Mouse (Mus musculus) forebrain, postnatal 0 days (tissue): ENCODE measurements at regions not wholly inside any gene's neighbourhood (a gene's known extent, or its start where the extent isn't known, plus 50 kb on each side); places are given as distances from the start of the nearest gene placed in this dataset.

Experiments
- ATAC-seq: fragments of 200-750 bp; cut with Nextera tagmentation; 2 replicates; pipeline ENCODE4 v1.8.0; 2017; ENCODE audit warnings: mild to moderate bottlenecking, moderate library complexity
- DNase-seq: peaks from one replicate; pipeline ENCODE4 v3.0.0-alpha.2; 2015
- H3K27ac ChIP-seq: fragments of 300-500 bp; sonication (generic); 2 replicates; pipeline ENCODE4 v1.5.1; 2014; ENCODE audit warnings: low read depth, mild to moderate bottlenecking, antibody characterized with exemption, low read length, moderate library complexity, mixed read lengths
- H3K27me3 ChIP-seq: fragments of 300-500 bp; sonication (generic); 2 replicates; pipeline ENCODE4 v1.6.1; 2014; ENCODE audit warnings: mild to moderate bottlenecking, low read length, mixed read lengths; ENCODE audit not compliant: insufficient read depth
- H3K36me3 ChIP-seq: fragments of 300-500 bp; sonication (generic); 2 replicates; pipeline ENCODE4 v1.6.1; 2014; ENCODE audit warnings: mild to moderate bottlenecking, moderate library complexity; ENCODE audit not compliant: insufficient read depth
- H3K4me1 ChIP-seq: fragments of 300-500 bp; sonication (generic); 2 replicates; pipeline ENCODE4 v1.6.1; 2014; ENCODE audit warnings: antibody characterized with exemption; ENCODE audit not compliant: insufficient read depth
- H3K4me2 ChIP-seq: fragments of 300-500 bp; sonication (generic); 2 replicates; pipeline ENCODE4 v1.6.1; 2014; ENCODE audit warnings: low read depth, mild to moderate bottlenecking, moderate library complexity
- H3K4me3 ChIP-seq: fragments of 300-500 bp; sonication (generic); 2 replicates; pipeline ENCODE4 v1.5.1; 2014; ENCODE audit warnings: low read depth, low read length, mixed read lengths
- H3K9ac ChIP-seq: fragments of 300-500 bp; sonication (generic); 2 replicates; pipeline ENCODE4 v1.6.1; 2014; ENCODE audit warnings: mild to moderate bottlenecking
- H3K9me3 ChIP-seq: fragments of 300-500 bp; sonication (generic); 2 replicates; pipeline ENCODE4 v1.6.1; 2016; ENCODE audit warnings: low read length
- CTCF ChIP-seq: sonication (generic); IDR thresholded peaks from 2 replicates; pipeline ENCODE4 v1.5.1; 2016; ENCODE audit warnings: antibody characterized with exemption, control low read depth, low read depth
- WGBS: fragments of 180-500 bp; shearing (Covaris S2); extraction: QIAGEN DNeasy Blood & Tissue Kit; methylation state at CpG from one replicate; pipeline ENCODE4 v1.1.7; 2014; 5-methylcytosine and 5-hydroxymethylcytosine counted together

DNA sequence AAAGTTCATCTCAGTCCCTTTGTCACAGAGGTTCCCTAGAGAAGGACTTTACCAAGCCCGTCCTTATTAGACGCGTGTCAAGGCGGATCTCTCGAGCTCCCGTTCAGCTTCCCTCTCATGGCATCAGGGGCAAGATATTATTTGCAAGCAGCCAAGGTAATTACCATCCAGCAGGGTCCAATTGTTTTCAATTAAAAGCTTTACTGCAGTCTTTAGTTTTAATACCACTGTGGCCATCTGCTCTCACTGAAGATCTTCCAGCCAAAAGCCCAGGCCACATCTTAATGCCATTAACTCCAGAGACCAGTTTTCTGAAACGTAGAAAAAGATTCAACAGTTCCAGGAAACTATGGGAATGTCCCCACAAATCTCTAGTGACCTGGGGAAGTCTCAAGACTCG lies 191.1 kb downstream of the Qk start:
- Histone ChIP-seq H3K4me2 (no peak overlapping the region), H3K4me1 (no peaks in the 10 kb centered on the region), H3K9ac (no peak overlapping the region), H3K27ac (no peak overlapping the region), H3K27me3 (no peaks in the 10 kb centered on the region), H3K36me3 (no peaks in the 10 kb centered on the region), H3K9me3 (no peaks in the 10 kb centered on the region), H3K4me3 (no peak overlapping the region)
- no peak for DNase-seq
- no peak for ATAC-seq
- no peak for TF ChIP-seq CTCF
- WGBS, result 45% methylated on average over 8 of the region's 8 CpGs

- no peaks in the 10 kb centered on the region for H3K9me3 ChIP-seq
- ATAC-seq (no peak), DNase-seq (no peak)
- no peak for TF ChIP-seq CTCF
- no peak overlapping the region for H3K27ac ChIP-seq
- H3K4me3 ChIP-seq, result no peak overlapping the region
- WGBS, result 32% methylated on average over 3 of the region's 3 CpGs
- H3K27me3 ChIP-seq, result no peaks in the 10 kb centered on the region
- H3K9ac ChIP-seq, result no peak overlapping the region
- no peak overlapping the region for H3K4me2 ChIP-seq
- H3K4me1 ChIP-seq, result no peaks in the 10 kb centered on the region
- no peaks in the 10 kb centered on the region for H3K36me3 ChIP-seq
Observed at GRCm38 (mm10) chr17:10122411-10122810, 197.2 kb downstream of the Qk start.

GRCm38 (mm10) chr17:10112118-10112517 lies 207.5 kb downstream of the Qk start:
- no peak for TF ChIP-seq CTCF
- H3K4me2 ChIP-seq, result no peak overlapping the region
- no peaks in the 10 kb centered on the region for H3K36me3 ChIP-seq
- H3K9me3 ChIP-seq, result no peaks in the 10 kb centered on the region
- DNase-seq, result no peak
- no peaks in the 10 kb centered on the region for H3K27me3 ChIP-seq
- no peak overlapping the region for H3K27ac ChIP-seq
- H3K4me1 ChIP-seq, result 0 out of 2 replicates have a peak, but pooled peaks cover 6% of the 10 kb centered on the region
- ATAC-seq, result no peak
- WGBS, result 77% methylated on average over 2 of the region's 2 CpGs
- no peak overlapping the region for H3K9ac ChIP-seq
- no peak overlapping the region for H3K4me3 ChIP-seq

GRCm38 (mm10) chr17:10110375-10110675 lies 209.3 kb downstream of the Qk start:
- Histone ChIP-seq H3K9ac (no peak overlapping the region), H3K4me3 (no peak overlapping the region), H3K4me2 (no peak overlapping the region), H3K27me3 (no peaks in the 10 kb centered on the region), H3K27ac (no peak overlapping the region), H3K36me3 (no peaks in the 10 kb centered on the region), H3K4me1 (0 out of 2 replicates have a peak, but pooled peaks cover 6% of the 10 kb centered on the region), H3K9me3 (no peaks in the 10 kb centered on the region)
- ATAC-seq (no peak), DNase-seq (no peak)
- TF ChIP-seq CTCF, result no peak

GRCm38 (mm10) chr17:10109511-10110374 lies 209.9 kb downstream of the Qk start:
- ATAC-seq, result no peak
- Histone ChIP-seq H3K9me3 (no peaks in the 10 kb centered on the region), H3K27me3 (no peaks in the 10 kb centered on the region), H3K4me1 (0 out of 2 replicates have a peak, but pooled peaks cover 6% of the 10 kb centered on the region), H3K9ac (no peak overlapping the region), H3K4me3 (no peak overlapping the region), H3K36me3 (no peaks in the 10 kb centered on the region), H3K4me2 (no peak overlapping the region), H3K27ac (no peak overlapping the region)
- TF ChIP-seq CTCF, result no peak
- DNase-seq, result no peak
- 27% methylated on average over 8 of the region's 8 CpGs for WGBS

DNA sequence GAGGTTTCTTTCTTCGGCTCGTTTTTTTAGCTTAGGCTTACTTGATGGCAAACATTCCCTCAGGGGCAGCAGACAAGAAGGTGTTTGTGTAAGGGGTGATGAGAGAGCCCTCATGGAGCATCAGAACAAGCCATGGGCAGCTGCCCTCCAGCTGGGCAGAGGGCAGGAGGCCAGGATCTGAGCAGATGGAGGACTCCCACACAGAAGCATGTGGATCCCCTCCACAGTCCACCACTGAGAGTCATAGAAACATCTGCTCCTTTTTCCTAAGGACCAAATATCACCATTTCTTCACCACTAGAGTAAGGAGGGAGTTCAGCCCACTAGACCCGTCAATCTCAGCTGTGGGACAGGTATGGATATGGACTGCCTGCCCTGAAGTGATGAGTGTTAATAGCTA lies 214.4 kb downstream of the Qk start:
- WGBS, result 78% methylated on average over 3 of the region's 3 CpGs
- H3K27me3 ChIP-seq, result no peaks in the 10 kb centered on the region

GRCm38 (mm10) chr17:10098199-10098598 lies 221.5 kb downstream of the Qk start:
- Histone ChIP-seq H3K4me3 (no peak overlapping the region), H3K9ac (no peak overlapping the region), H3K36me3 (no peaks in the 10 kb centered on the region), H3K27ac (peak overlapping the region; percentile 48), H3K9me3 (no peaks in the 10 kb centered on the region), H3K4me1 (peaks cover 16% of the 10 kb centered on the region), H3K27me3 (no peaks in the 10 kb centered on the region), H3K4me2 (no peak overlapping the region)
- no peak for ATAC-seq
- TF ChIP-seq CTCF, result no peak
- DNase-seq, result no peak
- WGBS, result 58% methylated on average over 4 of the region's 4 CpGs

More for the DNA sequence above, 214.4 kb downstream of the Qk start:
- DNase-seq (no peak), ATAC-seq (no peak)
- Histone ChIP-seq H3K4me1 (0 out of 2 replicates have a peak, but pooled peaks cover 5% of the 10 kb centered on the region), H3K9ac (no peak overlapping the region), H3K9me3 (no peaks in the 10 kb centered on the region), H3K4me2 (no peak overlapping the region), H3K27ac (no peak overlapping the region), H3K36me3 (no peaks in the 10 kb centered on the region), H3K4me3 (no peak overlapping the region)
- TF ChIP-seq CTCF, result no peak
